In genomic region chr13:94573356-94573755, GRCm38 (mm10) we compare ENCODE assay signal across 23 mouse cellular contexts.
DNase-seq lines count a peak whose midpoint lies in the region; ATAC-seq and TF ChIP-seq lines count a peak whose summit lies in the region.
"Had no signal": no experiment of that assay in that cellular context is flagged by ENCODE, and none has a peak within 500 bp of the region (broad histone marks: within the 10 kb centered on the region; RNA-seq: fewer than 3 reads in every experiment).

No protein-coding gene starts in this region.

- no peak overlapping the region for H3ac ChIP-seq in myocyte (ENCODE audit: control insufficient read depth, insufficient read length)

- TF ChIP-seq CTCF in layer of hippocampus, adult 2 months (conservative IDR thresholded peaks at IDR 0.05): no peak

- TF ChIP-seq POLR2A in myocyte (IDR thresholded peaks at IDR 0.05; ENCODE audit: insufficient read length, low read depth): no peak

- no peaks in the 10 kb centered on the region for H3K79me2 ChIP-seq in myocyte (ENCODE audit: control insufficient read depth, insufficient read depth)

- H3K36me3 ChIP-seq in myocyte (ENCODE audit: control insufficient read depth, insufficient read depth): no peaks in the 10 kb centered on the region
- H3K36me3 ChIP-seq: forebrain, embryonic 12.5 days; hindbrain, embryonic 13.5 days; liver, embryonic 15.5 days; midbrain, embryonic 15.5 days; stomach, embryonic 15.5 days had no signal

- no peak overlapping the region for H3K4me3 ChIP-seq in layer of hippocampus, adult 2 months
- no peak overlapping the region for H3K4me3 ChIP-seq in myocyte
- H3K4me3 ChIP-seq: forebrain, embryonic 12.5 days; hindbrain, embryonic 13.5 days; limb, embryonic 15.5 days; liver, embryonic 15.5 days; midbrain, embryonic 15.5 days; stomach, embryonic 15.5 days had no signal

- H3K4me2 ChIP-seq in myocyte (ENCODE audit: low read depth): peak overlapping the region; percentile 33
- H3K4me2 ChIP-seq: forebrain, embryonic 12.5 days; hindbrain, embryonic 13.5 days; limb, embryonic 15.5 days; liver, embryonic 15.5 days; midbrain, embryonic 15.5 days; stomach, embryonic 15.5 days had no signal

- ATAC-seq in monocyte, adult 5-6 weeks (replicated peaks; ENCODE audit: insufficient number of reproducible peaks, low FRiP score, low TSS enrichment, poor library complexity, severe bottlenecking): no peak
- ATAC-seq: midbrain, embryonic 15.5 days; Patski had no signal

- H3K27ac ChIP-seq in layer of hippocampus, adult 2 months: peak overlapping the region; percentile 19; the same call in 1 of the 2 replicates
- H3K27ac ChIP-seq: forebrain, embryonic 12.5 days; hindbrain, embryonic 13.5 days; limb, embryonic 15.5 days; liver, embryonic 15.5 days; macrophage; midbrain, embryonic 15.5 days; stomach, embryonic 15.5 days had no signal

- no peaks in the 10 kb centered on the region for H3K27me3 ChIP-seq in myocyte (ENCODE audit: control insufficient read depth, insufficient read depth, insufficient read length)
- H3K27me3 ChIP-seq: CH12.LX; liver, embryonic 15.5 days; Patski; stomach, embryonic 15.5 days had no signal

- DNase-seq in layer of hippocampus, adult 2 months (ENCODE audit: low spot score in 2 of 2): no peak
- DNase-seq in layer of hippocampus, adult 11-12 months (ENCODE audit: low spot score): no peak
- DNase-seq in brain, adult 2 months (ENCODE audit: low read depth, low spot score): peak; percentile 68
- DNase-seq in frontal cortex, adult 2 months (ENCODE audit: extremely low spot score in 1 of 2, low spot score in 1 of 2): peak; percentile 45 to 69
- no peak for DNase-seq in liver
- DNase-seq: adrenal gland, postnatal 36 days; B cell, adult 2 months; cerebellum, adult 11-12 months; cerebellum, postnatal 10 days; gastrocnemius, postnatal 36 days; kidney, adult 11 months; layer of hippocampus, postnatal 36 days had no signal

TF ChIP-seq in myocyte, 11 proteins besides CTCF, POLR2A, EP300 and RAD21:
- no peak for TF ChIP-seq TCF12 (IDR thresholded peaks at IDR 0.05; ENCODE audit: insufficient read depth, poor library complexity, severe bottlenecking)
- no peak for TF ChIP-seq MYOG (IDR thresholded peaks at IDR 0.05; ENCODE audit: control insufficient read depth in 1 of 3, insufficient read depth in 1 of 3, insufficient read length in 2 of 3, low read depth in 2 of 3)

Comparison
In these comparisons a context has a peak if more than half of its experiments do, and no peak if none do; other contexts are left out.
1. DNase-seq: peak in brain, adult 2 months (single experiment) and frontal cortex, adult 2 months (2 of 2); none in layer of hippocampus, adult 2 months (0 of 2), layer of hippocampus, adult 11-12 months (single experiment) and liver (single experiment).